Mouse (Mus musculus) layer of hippocampus, adult 11-12 months (tissue): ENCODE data around the gene Scgb1a1.
"Not testable (repeated sequence)": the region's sequence is repeated elsewhere in the genome, so short reads cannot be mapped to it uniquely, and the experiment has no call there.

Experiments used
- DNase-seq: peaks from one replicate; pipeline ENCODE4 v3.0.0; 2022; ENCODE audit warnings: low spot score

The Scgb1a1 gene

DNA sequence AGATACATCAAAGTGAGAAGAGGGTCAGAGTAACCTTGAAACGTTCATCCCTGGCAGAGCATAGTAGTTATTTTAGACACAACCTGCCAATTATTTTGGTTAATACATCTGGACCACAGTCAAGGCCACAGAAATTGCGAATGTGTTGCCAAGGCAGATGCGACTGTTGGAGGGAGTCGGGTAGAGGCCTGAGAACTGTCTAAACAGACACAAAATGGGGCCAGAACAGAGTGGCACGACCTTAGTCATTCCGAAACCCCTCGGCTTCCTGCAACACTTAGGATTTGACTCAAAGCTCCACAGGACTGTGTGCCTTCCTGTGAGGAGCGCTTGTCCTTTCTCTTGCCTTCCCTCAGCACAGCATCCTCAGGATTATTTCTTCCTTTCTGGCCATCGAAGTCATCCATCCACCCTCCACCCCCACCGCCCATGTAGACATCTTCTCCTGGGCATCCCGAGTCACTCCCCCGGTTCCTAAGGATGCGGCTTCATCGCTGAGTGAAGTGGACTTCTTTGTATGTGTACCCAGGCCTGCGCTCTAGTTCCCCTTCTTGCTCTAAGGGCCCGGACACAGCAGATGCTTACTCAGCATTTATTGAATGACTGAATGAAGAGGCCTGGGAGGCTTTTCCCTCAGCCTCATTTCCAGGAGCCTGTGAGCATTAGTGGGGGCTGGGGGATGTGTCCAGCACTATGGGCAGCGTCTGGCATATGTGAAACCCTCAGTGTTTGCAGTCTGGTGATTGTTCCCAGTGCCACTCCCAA lies 12.7 kb upstream of the Scgb1a1 start:
- DNase-seq, result no peak

DNA sequence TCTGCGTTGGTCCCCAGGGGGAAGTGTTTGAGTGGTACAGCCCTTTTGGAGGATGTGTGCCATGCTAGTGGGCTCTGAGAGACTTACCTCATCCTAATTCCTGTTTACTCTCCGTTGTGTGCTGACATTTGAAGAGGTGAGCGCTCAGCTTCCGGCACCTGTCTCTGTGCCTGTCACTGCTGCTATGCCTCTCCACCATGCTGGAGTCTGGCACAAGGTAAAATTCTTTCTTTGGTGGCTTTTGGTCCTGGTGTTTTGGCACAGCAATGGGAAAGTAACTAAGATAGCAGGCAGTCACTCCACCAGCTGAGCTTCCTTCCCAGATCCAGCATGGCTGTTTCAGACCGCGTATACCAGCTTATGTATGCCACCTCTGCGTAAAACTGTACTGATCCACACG lies 12.0 kb upstream of the Scgb1a1 start:
- DNase-seq, result no peak

DNA sequence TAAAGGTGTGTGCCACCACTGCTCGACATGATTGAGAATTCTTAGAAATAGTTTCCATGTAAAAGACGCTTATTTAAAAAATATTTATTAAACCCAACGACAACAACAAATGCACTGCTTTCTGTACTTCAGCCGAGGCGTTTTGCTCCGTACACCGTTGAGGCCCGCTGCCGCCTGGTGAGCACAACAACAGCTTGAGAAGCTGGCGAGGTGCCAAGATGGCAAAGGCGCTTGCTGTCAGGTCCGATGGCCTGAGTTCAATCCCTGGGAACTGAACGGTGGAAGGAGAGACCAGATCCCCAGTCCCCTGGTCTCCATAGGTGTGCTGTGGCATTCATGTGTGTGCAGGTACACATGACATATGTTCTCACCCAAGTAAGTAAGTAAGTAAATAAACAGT lies 9.7 kb upstream of the Scgb1a1 start:
- no peak for DNase-seq

DNA sequence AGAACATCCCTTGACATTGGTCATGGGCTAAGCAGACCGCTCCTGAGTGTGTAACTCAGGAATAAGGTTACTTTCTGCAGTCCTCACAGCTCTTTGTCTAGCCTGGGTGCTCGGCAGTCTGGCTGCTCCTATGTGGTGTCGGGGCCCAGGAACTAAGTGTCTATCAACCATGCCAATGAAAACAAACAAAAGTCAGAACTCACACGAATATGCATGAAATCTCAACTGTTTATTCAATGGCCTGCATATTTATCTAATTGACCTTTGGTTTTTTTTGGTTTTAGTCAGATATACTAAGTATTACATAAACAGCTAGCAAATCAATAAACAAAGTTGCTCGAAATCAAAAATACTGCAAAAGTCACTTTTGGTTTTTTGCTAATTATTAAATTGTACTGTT lies 7.4 kb upstream of the Scgb1a1 start:
- no peak for DNase-seq

DNA sequence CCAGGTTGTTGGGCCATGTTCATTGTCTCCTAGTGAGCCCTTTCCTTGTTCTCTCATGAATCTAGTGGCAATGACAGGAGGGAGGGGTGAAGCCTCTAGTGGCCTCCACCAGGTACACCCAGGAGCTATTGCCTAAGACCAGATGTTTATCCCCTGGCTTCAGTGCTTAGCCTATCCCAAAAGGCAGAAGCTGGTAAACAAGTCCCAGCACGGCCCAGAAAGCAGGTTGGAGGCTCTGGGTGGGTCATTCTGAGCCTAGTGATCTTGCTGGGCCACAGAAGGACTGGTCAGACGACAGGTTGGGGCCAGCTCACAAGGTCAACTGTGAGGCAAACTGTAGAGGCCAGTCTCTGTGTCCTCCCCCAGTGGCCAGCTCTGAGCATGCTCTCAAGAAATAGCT lies 3.0 kb upstream of the Scgb1a1 start:
- DNase-seq, result no peak

GRCm38 (mm10) chr19:9090191-9090590 lies 2.4 kb upstream of the Scgb1a1 start:
- DNase-seq, result no peak

DNA sequence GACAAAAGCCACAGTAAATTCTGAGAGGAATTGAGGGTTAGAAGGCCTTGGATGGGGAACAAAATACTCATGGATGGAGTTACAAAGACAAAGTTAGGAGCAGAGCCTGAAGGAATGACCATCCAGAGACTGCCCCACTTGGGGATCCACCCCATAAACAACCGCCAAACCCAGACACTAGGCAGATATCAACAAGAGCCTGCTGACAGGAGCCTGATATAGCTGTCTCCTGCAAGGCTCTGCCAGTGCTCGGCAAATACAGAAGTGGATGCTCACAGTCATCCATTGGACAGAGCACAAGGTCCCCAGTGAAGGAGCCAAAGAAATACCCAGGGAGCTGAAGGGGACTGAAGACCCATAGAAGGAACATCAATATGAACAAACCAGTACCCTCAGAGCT lies 3.9 kb downstream of the Scgb1a1 start:
- not testable (repeated sequence) for DNase-seq

DNA sequence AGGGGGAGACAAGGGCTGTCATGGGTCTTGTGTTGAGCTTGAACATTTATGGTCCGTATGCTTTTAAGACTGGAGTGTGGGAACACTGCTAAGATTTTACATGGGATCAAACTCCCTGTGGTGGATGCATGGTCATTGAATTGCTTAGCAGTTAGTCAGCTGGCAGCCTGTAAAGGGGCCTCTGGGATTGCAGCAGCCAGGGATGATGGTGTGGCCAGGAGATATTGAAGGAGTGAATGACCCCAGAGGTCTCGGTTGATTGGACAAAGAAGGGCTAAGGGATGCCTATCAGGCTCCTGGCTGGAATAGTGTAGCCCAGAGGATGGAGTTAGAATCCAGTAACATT lies 4.8 kb downstream of the Scgb1a1 start:
- no peak for DNase-seq

- DNase-seq, result peak; percentile 84
Observed at GRCm38 (mm10) chr19:9082191-9083009, 5.4 kb downstream of the Scgb1a1 start.

- no peak for DNase-seq
Observed at GRCm38 (mm10) chr19:9081311-9082190, 6.2 kb downstream of the Scgb1a1 start.

- no peak for DNase-seq
Observed at GRCm38 (mm10) chr19:9079916-9080315, 7.8 kb downstream of the Scgb1a1 start.

GRCm38 (mm10) chr19:9076982-9077660 lies 10.6 kb downstream of the Scgb1a1 start:
- no peak for DNase-seq

DNA sequence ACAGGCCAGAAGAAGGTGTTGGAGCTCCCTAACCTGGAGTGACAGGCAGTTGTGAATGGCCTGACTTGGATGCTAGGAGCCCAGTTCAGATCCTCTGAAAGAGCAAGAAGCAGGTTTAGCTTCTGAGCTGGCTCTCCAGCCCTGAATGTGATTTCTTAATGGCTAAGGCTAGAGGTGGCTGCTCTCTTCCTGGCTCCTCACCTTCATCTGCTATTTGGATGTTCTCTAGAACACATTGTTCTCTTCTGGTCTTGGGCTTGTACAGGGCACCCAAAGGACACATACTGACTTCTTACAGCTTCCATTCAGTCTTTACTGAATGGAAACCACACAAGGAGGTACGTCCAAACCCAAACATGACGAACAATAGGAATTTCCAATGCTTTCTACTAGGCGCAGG lies 11.7 kb downstream of the Scgb1a1 start:
- no peak for DNase-seq

GRCm38 (mm10) chr19:9075558-9075957 lies 12.2 kb downstream of the Scgb1a1 start:
- DNase-seq, result no peak

DNA sequence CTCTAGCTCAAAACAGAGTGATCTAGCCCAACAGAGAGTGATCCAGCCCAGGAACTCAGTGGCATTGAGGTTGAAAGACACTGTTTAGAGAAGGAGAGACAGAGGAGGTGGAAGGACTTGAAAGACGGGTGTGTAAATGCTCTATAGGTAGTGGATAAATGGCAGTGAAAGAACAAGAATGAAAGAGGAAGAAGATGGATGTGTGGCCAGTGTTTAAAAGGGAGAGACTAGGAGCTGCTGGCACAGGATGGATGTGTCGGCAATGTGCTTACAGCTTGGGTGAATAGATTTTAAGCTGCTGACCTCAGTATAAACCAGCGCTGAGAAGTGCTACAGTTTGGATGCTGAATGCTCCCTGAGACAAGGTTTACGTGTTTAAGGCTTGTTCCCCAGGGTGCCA lies 13.3 kb downstream of the Scgb1a1 start:
- DNase-seq, result no peak

DNA sequence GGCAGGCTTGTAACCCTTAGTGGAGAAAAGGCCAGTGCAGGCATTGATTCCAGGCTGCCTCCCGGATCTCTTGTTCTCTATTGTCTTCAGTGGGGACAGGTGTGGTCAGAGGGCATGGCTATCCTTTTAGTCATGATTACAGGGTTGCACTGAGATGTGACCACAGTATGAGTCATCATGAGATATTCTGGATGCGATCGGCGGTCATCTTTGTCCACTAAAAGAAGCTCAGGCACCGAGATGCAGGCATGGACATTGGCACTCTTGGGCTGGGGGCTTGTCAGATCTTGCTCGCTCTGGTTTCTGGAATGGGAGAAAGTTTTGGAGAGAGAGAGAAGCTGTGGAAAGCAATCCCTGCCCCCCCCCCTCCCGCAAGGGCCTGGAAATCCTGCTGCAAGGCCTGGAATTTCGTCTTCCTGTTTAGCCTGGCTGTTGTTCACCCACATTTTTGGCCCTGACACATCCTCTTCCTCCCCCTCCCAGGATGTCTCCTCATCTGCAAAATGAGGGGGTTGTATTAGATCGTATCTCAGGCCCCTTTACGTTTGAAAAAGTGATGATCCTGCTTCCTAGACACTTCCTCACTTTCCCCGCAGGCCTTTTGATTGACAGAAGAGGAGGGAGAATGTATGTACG lies 13.9 kb downstream of the Scgb1a1 start:
- no peak for DNase-seq

DNA sequence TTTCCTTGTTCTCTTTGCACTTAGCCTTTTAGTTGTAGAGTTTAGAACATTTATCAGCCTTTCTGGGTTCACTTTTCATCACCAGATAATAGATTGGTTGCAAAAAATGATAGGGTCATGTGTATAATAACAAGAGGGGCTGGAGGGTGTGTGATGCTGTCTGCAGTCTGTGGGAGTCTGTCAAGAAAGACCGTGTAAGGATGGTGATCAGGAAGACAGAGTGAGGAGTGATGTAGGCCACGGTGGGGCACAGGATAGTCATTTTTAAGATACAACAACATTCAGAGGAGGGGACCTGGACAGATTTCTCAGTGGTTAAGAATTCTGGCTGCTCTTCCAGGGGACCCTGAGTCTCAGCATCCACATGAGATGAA lies 15.6 kb downstream of the Scgb1a1 start:
- DNase-seq, result no peak

DNA sequence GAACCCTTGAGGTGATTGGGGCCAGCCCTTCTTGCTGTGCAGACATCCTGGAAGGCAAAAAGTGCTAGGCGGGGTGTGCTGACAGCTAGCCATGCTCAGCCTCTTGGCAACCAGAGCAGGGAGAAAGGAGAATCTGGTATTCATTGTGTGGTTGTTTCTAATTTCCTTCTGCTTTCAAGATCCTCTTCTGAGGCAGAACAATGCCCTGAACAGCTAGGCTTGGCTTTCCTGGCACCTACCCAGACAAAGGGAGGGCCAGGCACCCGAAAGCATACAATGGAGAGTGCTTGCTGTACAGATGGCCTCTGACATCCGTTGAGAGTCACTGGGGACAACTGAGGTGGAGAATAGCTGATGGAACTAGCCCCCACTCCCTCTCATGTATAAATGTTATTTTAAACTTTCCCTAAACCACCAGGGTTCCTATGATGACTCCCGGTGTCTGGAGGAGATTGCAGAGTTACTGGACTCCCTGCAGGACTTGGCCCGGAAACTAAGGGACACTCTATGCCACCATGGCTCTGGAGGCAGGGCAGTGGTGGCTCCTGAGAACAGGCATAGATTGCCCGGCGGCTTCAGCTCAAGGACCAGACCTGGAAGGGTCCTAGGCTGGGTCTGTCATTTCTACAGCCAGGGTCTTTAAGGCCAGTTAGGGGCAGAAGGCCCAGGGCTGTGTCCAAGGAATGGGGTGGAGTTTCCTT lies 16.2 kb downstream of the Scgb1a1 start:
- DNase-seq, result peak; percentile 67

- DNase-seq, result no peak
Observed at GRCm38 (mm10) chr19:9070316-9070715, 17.4 kb downstream of the Scgb1a1 start.

DNA sequence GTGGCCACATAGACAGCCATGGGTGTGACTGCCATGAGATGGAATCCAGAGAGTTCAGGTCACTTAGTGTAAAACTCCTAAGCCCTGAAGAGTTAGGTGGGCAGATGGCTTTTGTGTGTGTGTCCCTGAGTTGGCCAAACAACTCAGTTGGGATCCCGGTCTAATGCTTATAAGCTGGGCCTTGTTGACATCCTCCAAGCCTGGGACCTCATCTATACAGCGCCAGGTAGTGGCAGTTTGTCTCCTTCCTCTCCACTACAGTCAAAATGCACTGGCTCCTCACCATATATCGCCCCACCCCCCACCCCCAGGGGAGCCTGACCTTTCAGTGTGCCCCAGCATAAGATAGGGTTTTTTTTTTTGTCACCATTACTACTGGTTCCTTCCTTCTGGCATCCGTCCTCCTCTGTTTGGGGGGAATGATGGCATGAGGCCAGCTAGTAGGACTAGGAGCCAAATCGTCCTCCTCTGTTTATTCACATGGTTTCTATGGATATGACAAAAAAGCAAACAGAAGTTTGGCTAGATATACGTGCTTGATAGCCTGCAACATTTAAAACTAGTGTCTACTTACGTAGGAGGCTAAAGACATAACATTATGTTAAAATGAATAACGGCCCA lies 18.0 kb downstream of the Scgb1a1 start:
- peak; percentile 44 for DNase-seq
